Mouse (Mus musculus) ES-CJ7 (cell line): ENCODE measurements around the gene Prpf4.

Experiments used
- DNase-seq: peaks from one replicate; pipeline ENCODE4 v3.0.0; 2011; ENCODE audit warnings: low read depth, low spot score

The Prpf4 gene

GRCm38 (mm10) chr4:62437256-62437778 is 28.7 kb downstream of the Prpf4 start:
- DNase-seq, result no peak

DNA sequence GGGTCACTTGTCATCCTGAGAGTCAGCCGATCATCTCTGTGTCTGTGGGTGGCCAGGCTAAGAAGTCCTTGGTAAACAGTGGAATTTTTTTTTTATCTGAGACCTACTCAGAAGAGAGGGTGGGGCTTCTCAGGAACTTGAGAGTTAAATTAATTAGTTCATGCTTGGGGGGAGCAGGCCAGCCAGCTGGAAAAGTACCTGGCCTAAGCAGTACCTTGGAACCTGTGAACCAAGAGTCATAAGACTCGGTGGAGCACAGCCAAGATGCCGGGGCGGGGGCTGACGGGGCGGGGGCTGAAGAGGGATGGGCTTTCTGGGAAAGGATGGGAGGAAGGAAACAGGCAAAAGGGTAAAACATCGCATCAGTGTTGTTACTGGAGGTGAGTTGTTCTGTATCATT is 29.3 kb downstream of the Prpf4 start:
- DNase-seq, result no peak

DNA sequence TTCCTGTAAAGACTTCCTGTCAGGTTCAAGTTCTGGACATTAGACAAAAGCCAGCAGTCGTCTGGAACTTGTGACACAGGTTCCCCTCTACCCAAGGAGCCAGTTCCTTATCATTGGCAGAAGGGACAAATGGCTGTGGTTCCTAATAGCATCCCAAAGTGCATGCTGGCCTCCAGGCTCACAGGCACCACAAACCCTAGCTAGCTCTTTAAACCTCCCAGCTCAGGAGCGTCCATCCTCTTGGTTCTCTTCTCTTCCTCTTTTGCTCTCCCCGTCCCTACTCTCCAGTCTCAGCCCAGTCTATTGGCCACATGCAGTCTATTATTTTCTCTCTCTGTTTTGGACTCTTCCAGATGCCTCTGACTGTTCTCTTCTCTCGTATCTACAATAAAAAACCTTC is 31.2 kb downstream of the Prpf4 start:
- no peak for DNase-seq

DNA sequence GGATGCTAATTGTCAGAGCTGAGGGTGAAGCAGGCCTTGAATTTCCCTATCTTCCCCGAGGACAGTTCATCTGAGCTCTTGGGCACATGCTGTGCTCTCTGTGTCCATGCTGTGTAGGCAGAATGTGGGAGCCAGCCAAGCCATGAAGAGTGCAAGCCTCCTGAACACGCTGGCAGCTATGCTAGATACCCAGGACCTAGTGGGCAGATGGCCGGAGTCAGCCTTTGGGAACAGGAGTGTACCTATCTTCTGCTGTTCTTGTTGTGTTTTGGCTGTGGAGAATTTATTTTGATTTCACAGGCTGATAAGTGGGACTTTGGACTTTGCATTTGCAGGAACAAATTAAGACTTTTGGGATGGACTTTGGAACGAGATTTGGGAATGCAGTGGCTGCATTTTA is 31.9 kb downstream of the Prpf4 start:
- DNase-seq, result no peak

- no peak for DNase-seq
Measured at GRCm38 (mm10) chr4:62440986-62441385, 32.4 kb downstream of the Prpf4 start.

- DNase-seq, result peak; percentile 50
Measured at GRCm38 (mm10) chr4:62454995-62455394, 46.4 kb downstream of the Prpf4 start.

- DNase-seq, result no peak
Measured at GRCm38 (mm10) chr4:62459081-62459480, 50.5 kb downstream of the Prpf4 start.

DNA sequence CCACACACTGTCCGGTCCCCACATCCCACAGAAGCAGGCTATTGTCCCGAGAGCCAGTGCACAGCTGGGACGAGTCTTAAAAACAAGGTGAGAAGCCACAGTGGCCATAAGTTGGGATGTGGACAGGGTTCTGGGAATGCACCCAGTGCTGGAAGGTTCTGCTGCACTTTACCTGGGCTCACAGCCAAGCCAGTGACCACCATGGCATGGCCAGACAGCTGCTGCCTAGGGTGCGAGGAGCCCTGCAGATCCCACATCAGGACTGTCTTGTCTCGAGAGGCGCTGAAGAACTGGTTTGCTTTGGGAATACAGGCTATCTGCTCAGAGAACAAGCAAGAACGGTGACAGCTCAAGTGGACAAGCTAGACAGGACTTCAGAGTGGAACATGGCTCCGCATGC is 51.8 kb downstream of the Prpf4 start:
- DNase-seq, result no peak

GRCm38 (mm10) chr4:62463124-62463523 is 54.5 kb downstream of the Prpf4 start:
- no peak for DNase-seq

DNA sequence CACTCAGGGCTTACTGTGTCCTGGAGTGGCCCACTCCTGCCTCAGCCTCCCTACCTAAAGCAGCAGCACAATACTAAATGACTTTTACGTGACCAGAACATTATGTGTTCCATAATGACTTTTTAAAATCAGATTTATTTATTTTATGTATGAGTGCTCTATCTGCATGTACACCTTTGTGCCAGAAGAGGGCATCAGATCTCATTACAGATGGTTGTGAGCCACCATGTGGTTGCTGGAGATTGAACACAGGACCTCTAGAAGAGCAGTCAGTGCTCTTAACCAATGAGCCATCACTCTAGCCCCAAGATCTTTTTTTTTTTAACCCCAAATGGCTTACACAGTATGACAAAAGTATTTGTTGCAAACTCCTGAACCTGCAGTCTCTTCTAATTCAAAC is 59.6 kb downstream of the Prpf4 start:
- peak; percentile 56 for DNase-seq

GRCm38 (mm10) chr4:62470598-62471051 is 62.0 kb downstream of the Prpf4 start, which contains the start of gene Wdr31:
Gene Wdr31 (minus strand): TSS chr4:62470896.
- DNase-seq, result peak; percentile 82

DNA sequence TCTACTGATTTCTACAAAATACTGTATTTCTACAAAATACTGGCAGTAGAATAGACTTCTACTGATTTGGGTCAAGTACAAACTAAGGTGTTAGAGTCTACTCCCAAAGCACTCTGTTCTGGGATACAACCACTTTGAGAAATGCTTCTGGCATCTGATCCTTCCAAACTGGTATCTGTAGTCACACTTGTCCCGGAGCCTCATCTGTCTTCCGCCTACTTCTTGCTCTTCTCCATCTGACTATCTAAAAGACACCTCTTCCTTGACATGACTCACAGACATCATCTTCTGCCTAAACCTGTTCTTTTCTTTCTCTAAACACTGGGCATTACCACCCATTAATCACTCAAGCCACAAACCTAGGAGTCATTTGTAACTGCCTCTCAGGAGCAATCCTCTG is 63.5 kb downstream of the Prpf4 start:
- no peak for DNase-seq

DNA sequence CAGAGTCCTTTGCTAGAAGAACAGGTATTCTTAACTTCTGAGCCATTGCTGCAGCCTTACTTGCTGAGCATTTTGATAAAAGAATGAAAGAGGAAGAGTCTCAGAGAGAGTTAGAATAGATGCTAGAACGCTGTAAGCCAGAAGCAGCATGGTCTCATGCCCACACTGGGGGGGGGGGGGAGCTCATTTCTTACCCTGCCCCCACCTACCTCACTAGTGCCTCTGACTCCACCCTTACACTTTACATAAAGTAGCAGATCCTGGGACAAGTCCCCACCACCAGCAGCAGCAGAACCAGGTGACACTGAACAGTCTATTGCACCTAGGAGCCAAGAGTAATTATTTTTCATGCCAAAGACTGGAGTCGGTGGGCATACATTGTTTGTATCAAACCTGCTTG is 66.5 kb downstream of the Prpf4 start:
- no peak for DNase-seq

DNA sequence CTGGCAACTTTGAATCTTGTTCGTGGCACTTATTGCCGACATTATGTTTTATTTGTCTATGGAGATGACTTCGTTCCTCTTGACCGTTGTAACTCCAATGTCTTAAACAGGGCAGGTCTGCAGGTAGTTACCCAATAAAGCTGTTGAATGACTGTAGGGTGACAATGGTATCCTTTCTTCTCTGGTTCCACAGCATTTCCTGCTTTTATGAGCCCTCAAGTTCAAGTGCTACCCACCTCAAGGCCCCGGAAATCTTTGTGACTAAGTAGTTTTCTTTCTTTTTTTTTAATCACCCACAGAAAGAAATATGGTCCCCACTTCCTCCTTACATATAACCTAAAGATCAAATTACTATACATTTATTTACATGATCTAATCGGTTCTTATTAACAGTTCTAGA is 67.2 kb downstream of the Prpf4 start:
- no peak for DNase-seq
